Mouse (Mus musculus) intestine, embryonic 16.5 days (tissue): ENCODE data around the gene Gm45837. TPM values are rescaled to one million over a fixed set of nuclear protein-coding genes. Genes with fewer than 3 reads are reported as not detected.
A peak's percentile ranks its signal among the peaks of the same experiment; 100 is the strongest.

Experiments
- ATAC-seq: fragments of 200-750 bp; cut with Nextera tagmentation; 2 replicates; pipeline ENCODE4 v1.8.0; 2017; ENCODE audit warnings: moderate TSS enrichment, moderate library complexity
- H3K27ac ChIP-seq: fragments of 300-500 bp; sonication (generic); 2 replicates; pipeline ENCODE4 v1.5.1; 2014; ENCODE audit warnings: mild to moderate bottlenecking, low read length
- H3K27me3 ChIP-seq: fragments of 300-500 bp; sonication (generic); replicated peaks from 2 replicates; pipeline ENCODE4 v1.6.1; 2014; ENCODE audit warnings: low read length, control low read depth, mixed read lengths; ENCODE audit not compliant: control insufficient read depth, insufficient read depth
- H3K36me3 ChIP-seq: fragments of 300-500 bp; sonication (generic); 2 replicates; pipeline ENCODE4 v1.6.1; 2014; ENCODE audit warnings: low read length, control low read depth; ENCODE audit not compliant: control insufficient read depth, insufficient read depth
- H3K4me1 ChIP-seq: fragments of 300-500 bp; sonication (generic); 2 replicates; pipeline ENCODE4 v1.6.1; 2014; ENCODE audit warnings: low read length, control low read depth, mixed read lengths; ENCODE audit not compliant: control insufficient read depth, insufficient read depth
- H3K4me2 ChIP-seq: fragments of 300-500 bp; sonication (generic); 2 replicates; pipeline ENCODE4 v1.6.1; 2014; ENCODE audit warnings: low read depth, low read length, control low read depth
- H3K4me3 ChIP-seq: fragments of 300-500 bp; sonication (generic); 2 replicates; pipeline ENCODE4 v1.5.1; 2014; ENCODE audit warnings: mild to moderate bottlenecking, low read length
- H3K9ac ChIP-seq: fragments of 300-500 bp; sonication (generic); 2 replicates; pipeline ENCODE4 v1.6.1; 2014; ENCODE audit warnings: low read depth, low read length
- H3K9me3 ChIP-seq: fragments of 300-500 bp; sonication (generic); 2 replicates; pipeline ENCODE4 v1.6.1; 2016; ENCODE audit warnings: low read length, control low read depth; ENCODE audit not compliant: control insufficient read depth
- WGBS: fragments of 180-500 bp; shearing (Covaris S2); extraction: QIAGEN DNeasy Blood & Tissue Kit; methylation state at CpG from one replicate; pipeline ENCODE4 v1.1.7; 2014; 5-methylcytosine and 5-hydroxymethylcytosine counted together
- polyA plus RNA-seq: library from polyadenylated mRNA; unstranded; fragments of >200 nt; fragmentation: Nextera tagmentation; extraction: Ambion mirVana; gene quantifications from 2 replicates; pipeline ENCODE4 v1.2.1, GENCODE M21; 2015

The Gm45837 gene
- not detected in 2 replicates for polyA plus RNA-seq

- 66% methylated on average over 11 of the region's 11 CpGs for WGBS
- no peak within 1 kb of the TSS for H3K4me3 ChIP-seq
- no peaks in the 10 kb centered on the region for H3K27me3 ChIP-seq
- no peak within 1 kb of the TSS for H3K9ac ChIP-seq
- H3K36me3 ChIP-seq: peaks cover 31% of the 10 kb centered on the region
- no peak for ATAC-seq
- peaks cover 11% of the 10 kb centered on the region for H3K4me1 ChIP-seq
- no peak within 1 kb of the TSS for H3K4me2 ChIP-seq
- H3K27ac ChIP-seq: no peak within 1 kb of the TSS
- no peaks in the 10 kb centered on the region for H3K9me3 ChIP-seq
These were observed at the start of gene Gm45837 for GRCm38 (mm10) chr7:101410267-101410936. TSS of gene Gm45837 (plus strand) at chr7:101410886.

- no peak overlapping the region; the same call in 1 of the 2 replicates for H3K27ac ChIP-seq
These were observed 49.7 kb upstream of the Gm45837 start for GRCm38 (mm10) chr7:101361021-101361420.

GRCm38 (mm10) chr7:101361767-101362166 lies 48.9 kb upstream of the Gm45837 start:
- H3K9me3 ChIP-seq: no peaks in the 10 kb centered on the region
- H3K9ac ChIP-seq: 0 out of 2 replicates have a peak overlapping the region, but pooled peaks have one; percentile 14
- H3K4me1 ChIP-seq: peaks cover 26% of the 10 kb centered on the region
- WGBS: 57% methylated on average over 4 of the region's 4 CpGs
- peak; percentile 44 for ATAC-seq
- H3K4me3 ChIP-seq: no peak overlapping the region
- no peak overlapping the region for H3K4me2 ChIP-seq
- H3K27ac ChIP-seq: peak overlapping the region; percentile 48
- no peaks in the 10 kb centered on the region for H3K36me3 ChIP-seq
- no peaks in the 10 kb centered on the region for H3K27me3 ChIP-seq

More at GRCm38 (mm10) chr7:101361021-101361420, 49.7 kb upstream of the Gm45837 start:
- H3K9ac ChIP-seq: no peak overlapping the region
- no peaks in the 10 kb centered on the region for H3K9me3 ChIP-seq
- ATAC-seq: no peak
- no peak overlapping the region for H3K4me3 ChIP-seq
- H3K27me3 ChIP-seq: no peaks in the 10 kb centered on the region
- no peak overlapping the region for H3K4me2 ChIP-seq
- no peaks in the 10 kb centered on the region for H3K36me3 ChIP-seq
- H3K4me1 ChIP-seq: peaks cover 26% of the 10 kb centered on the region
- WGBS: 88% methylated on average over 4 of the region's 4 CpGs

GRCm38 (mm10) chr7:101362791-101363191 lies 47.9 kb upstream of the Gm45837 start:
- Histone ChIP-seq H3K9ac (no peak overlapping the region), H3K4me3 (no peak overlapping the region), H3K4me1 (peaks cover 18% of the 10 kb centered on the region), H3K27me3 (no peaks in the 10 kb centered on the region), H3K9me3 (no peaks in the 10 kb centered on the region), H3K4me2 (no peak overlapping the region), H3K27ac (no peak overlapping the region), H3K36me3 (no peaks in the 10 kb centered on the region)
- ATAC-seq: no peak
- WGBS: 67% methylated on average over 5 of the region's 5 CpGs

- no peak overlapping the region for H3K4me3 ChIP-seq
These were observed 46.8 kb upstream of the Gm45837 start for GRCm38 (mm10) chr7:101363914-101364313.

GRCm38 (mm10) chr7:101367901-101368852 lies 42.5 kb upstream of the Gm45837 start:
- H3K27me3 ChIP-seq: no peaks in the 10 kb centered on the region
- H3K9me3 ChIP-seq: no peaks in the 10 kb centered on the region
- ATAC-seq: peak; percentile 21; the same call in 1 of the 2 replicates
- H3K27ac ChIP-seq: 0 out of 2 replicates have a peak overlapping the region, but pooled peaks have one; percentile 26
- H3K36me3 ChIP-seq: 0 out of 2 replicates have a peak, but pooled peaks cover 2% of the 10 kb centered on the region
- no peak overlapping the region for H3K4me2 ChIP-seq
- no peak overlapping the region for H3K9ac ChIP-seq
- no peak overlapping the region for H3K4me3 ChIP-seq
- peaks cover 8% of the 10 kb centered on the region; the same call in 1 of the 2 replicates for H3K4me1 ChIP-seq
- 48% methylated on average over 11 of the region's 11 CpGs for WGBS

More at GRCm38 (mm10) chr7:101363914-101364313, 46.8 kb upstream of the Gm45837 start:
- 73% methylated on average over 5 of the region's 5 CpGs for WGBS
- Histone ChIP-seq H3K9me3 (no peaks in the 10 kb centered on the region), H3K4me2 (no peak overlapping the region), H3K36me3 (no peaks in the 10 kb centered on the region), H3K9ac (no peak overlapping the region), H3K27me3 (no peaks in the 10 kb centered on the region), H3K4me1 (peaks cover 20% of the 10 kb centered on the region), H3K27ac (no peak overlapping the region)
- ATAC-seq: no peak

GRCm38 (mm10) chr7:101369666-101370065 lies 41.0 kb upstream of the Gm45837 start:
- Histone ChIP-seq H3K36me3 (0 out of 2 replicates have a peak, but pooled peaks cover 2% of the 10 kb centered on the region), H3K9me3 (no peaks in the 10 kb centered on the region), H3K9ac (no peak overlapping the region), H3K27ac (no peak overlapping the region), H3K4me2 (no peak overlapping the region), H3K27me3 (no peaks in the 10 kb centered on the region), H3K4me3 (no peak overlapping the region), H3K4me1 (peaks cover 6% of the 10 kb centered on the region; the same call in 1 of the 2 replicates)
- ATAC-seq: no peak
- WGBS: 79% methylated on average over 7 of the region's 7 CpGs

DNA sequence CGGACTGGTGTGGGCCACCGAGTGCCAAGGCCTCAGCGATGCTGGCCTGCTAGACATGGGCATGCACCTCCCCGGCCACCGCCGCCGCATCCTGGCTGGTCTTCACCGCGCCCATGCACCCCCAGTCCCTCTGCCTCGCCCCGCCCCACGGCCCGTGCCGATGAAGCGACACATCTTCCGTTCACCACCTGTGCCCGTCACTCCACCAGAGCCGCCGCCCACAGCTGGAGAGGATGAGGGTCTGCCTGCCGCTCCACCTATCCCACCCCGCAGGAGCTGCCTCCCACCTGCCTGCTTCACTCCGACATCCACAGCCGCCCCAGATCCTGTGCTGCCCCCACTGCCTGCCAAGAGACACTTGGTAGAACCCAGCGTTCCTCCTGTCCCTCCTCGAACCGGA lies 37.6 kb upstream of the Gm45837 start:
- H3K9me3 ChIP-seq: no peaks in the 10 kb centered on the region
- H3K27ac ChIP-seq: no peak overlapping the region
- 81% methylated on average over 26 of the region's 26 CpGs for WGBS
- H3K9ac ChIP-seq: no peak overlapping the region
- H3K36me3 ChIP-seq: 0 out of 2 replicates have a peak, but pooled peaks cover 2% of the 10 kb centered on the region
- H3K4me3 ChIP-seq: no peak overlapping the region
- peaks cover 16% of the 10 kb centered on the region for H3K4me1 ChIP-seq
- no peaks in the 10 kb centered on the region for H3K27me3 ChIP-seq
- H3K4me2 ChIP-seq: no peak overlapping the region
- no peak for ATAC-seq

GRCm38 (mm10) chr7:101374155-101374554 lies 36.5 kb upstream of the Gm45837 start:
- Histone ChIP-seq H3K27ac (no peak overlapping the region), H3K4me1 (peaks cover 20% of the 10 kb centered on the region), H3K4me3 (no peak overlapping the region), H3K9ac (no peak overlapping the region), H3K4me2 (no peak overlapping the region), H3K36me3 (0 out of 2 replicates have a peak, but pooled peaks cover 2% of the 10 kb centered on the region), H3K27me3 (no peaks in the 10 kb centered on the region), H3K9me3 (no peaks in the 10 kb centered on the region)
- no peak for ATAC-seq
